Mouse (Mus musculus) CH12.LX (cell line): ENCODE measurements at regions not wholly inside any gene's neighbourhood (a gene's known extent, or its start where the extent isn't known, plus 50 kb on each side); places are given as distances from the start of the nearest gene placed in this dataset.
A peak's percentile ranks its signal among the peaks of the same experiment; 100 is the strongest.

Source experiments
- DNase-seq: peaks from one replicate; pipeline ENCODE4 v3.0.0-alpha.2; 2013; ENCODE audit errors: extremely low read depth
- H3K27ac ChIP-seq: 2 replicates; pipeline ENCODE4 v1.5.1; 2012; ENCODE audit warnings: low read depth, mild to moderate bottlenecking, control low read depth, moderate library complexity; ENCODE audit not compliant: insufficient read depth
- H3K27me3 ChIP-seq: replicated peaks from 2 replicates; pipeline ENCODE3; 2012; ENCODE audit warnings: inconsistent platforms
- H3K36me3 ChIP-seq, 2 experiments: replicated peaks in 1 of 2; 2 replicates each; pipeline versions ENCODE3 to v1.6.1; 2012; ENCODE audit warnings: inconsistent platforms in 1 of 2, low read length in 1 of 2, mild to moderate bottlenecking in 1 of 2, mixed read lengths in 1 of 2, moderate library complexity in 1 of 2; ENCODE audit not compliant: control insufficient read depth in 1 of 2, insufficient read depth in 1 of 2
- H3K4me1 ChIP-seq, 2 experiments: 2 replicates each; pipeline ENCODE4 v1.6.1; 2012; ENCODE audit warnings: inconsistent platforms in 1 of 2, moderate library complexity in 1 of 2; ENCODE audit not compliant: insufficient read depth in 2 of 2, control insufficient read depth in 1 of 2
- H3K4me2 ChIP-seq: 2 replicates; pipeline ENCODE4 v1.6.1; 2012; ENCODE audit warnings: low read depth, mild to moderate bottlenecking, control low read depth; ENCODE audit not compliant: poor library complexity, insufficient read depth, severe bottlenecking
- H3K4me3 ChIP-seq, 3 experiments: fragments of 150-350 bp in 1 of 3; sonication (generic) in 1 of 3; replicated peaks in 1 of 3; 2 replicates each; pipeline versions ENCODE3 to v1.5.1; 2011 to 2012; ENCODE audit warnings: low read depth in 2 of 3, low read length in 2 of 3, mild to moderate bottlenecking in 2 of 3, moderate library complexity in 2 of 3, control low read depth in 1 of 3, improper control_type of control experiment in 1 of 3, inconsistent platforms in 1 of 3, mixed read lengths in 1 of 3; ENCODE audit not compliant: poor library complexity in 1 of 3
- H3K79me2 ChIP-seq: replicated peaks from 2 replicates; pipeline ENCODE4 v1.6.1; 2012; ENCODE audit warnings: mild to moderate bottlenecking, moderate library complexity; ENCODE audit not compliant: control insufficient read depth, poor library complexity, insufficient read depth, severe bottlenecking; ENCODE audit errors: extremely low read depth
- H3K9ac ChIP-seq: 2 replicates; pipeline ENCODE4 v1.6.1; 2012; ENCODE audit warnings: low read depth, mild to moderate bottlenecking, control low read depth, moderate library complexity; ENCODE audit not compliant: insufficient read depth
- H3K9me3 ChIP-seq: replicated peaks from 2 replicates; pipeline ENCODE3; 2012; ENCODE audit warnings: low read length, inconsistent platforms, mixed read lengths
- BHLHE40 ChIP-seq: IDR thresholded peaks from 2 replicates; pipeline ENCODE4 v1.6.1; 2011; ENCODE audit warnings: mild to moderate bottlenecking, low read depth, low read length, improper control_type of control experiment
- CHD2 ChIP-seq: IDR thresholded peaks from 2 replicates; pipeline ENCODE4 v1.6.1; 2011; ENCODE audit warnings: low read length, improper control_type of control experiment
- ETS1 ChIP-seq: conservative IDR thresholded peaks from 2 replicates; pipeline ENCODE4 v1.6.1; 2012; ENCODE audit warnings: low read depth, mild to moderate bottlenecking, inconsistent platforms, low read length, improper control_type of control experiment, moderate library complexity
- HCFC1 ChIP-seq: IDR thresholded peaks from 2 replicates; pipeline ENCODE4 v1.6.1; 2012; ENCODE audit warnings: low read depth, mild to moderate bottlenecking, inconsistent platforms, low read length, improper control_type of control experiment
- KAT2A ChIP-seq: IDR thresholded peaks from 2 replicates; pipeline ENCODE4 v1.6.1; 2012; ENCODE audit warnings: low read length, improper control_type of control experiment, inconsistent platforms; ENCODE audit not compliant: insufficient replicate concordance
- MAZ ChIP-seq: IDR thresholded peaks from 2 replicates; pipeline ENCODE4 v1.6.1; 2012; ENCODE audit warnings: low read depth, mild to moderate bottlenecking, inconsistent platforms, low read length, improper control_type of control experiment, moderate library complexity
- MEF2A ChIP-seq: IDR thresholded peaks from 2 replicates; pipeline ENCODE4 v1.6.1; 2014; ENCODE audit warnings: low read depth, mild to moderate bottlenecking, inconsistent platforms, low read length, improper control_type of control experiment, borderline replicate concordance
- NRF1 ChIP-seq: IDR thresholded peaks from 2 replicates; pipeline ENCODE4 v1.6.1; 2014; ENCODE audit warnings: low read depth, mild to moderate bottlenecking, inconsistent platforms, low read length, improper control_type of control experiment, moderate library complexity
- POLR2AphosphoS2 ChIP-seq: IDR thresholded peaks from 2 replicates; pipeline ENCODE4 v1.6.1; 2011; ENCODE audit warnings: low read depth, low read length, improper control_type of control experiment
- SIN3A ChIP-seq: IDR thresholded peaks from 2 replicates; pipeline ENCODE4 v1.6.1; 2012; ENCODE audit warnings: low read length, improper control_type of control experiment, inconsistent platforms
- UBTF ChIP-seq: IDR thresholded peaks from 2 replicates; pipeline ENCODE4 v1.6.1; 2012; ENCODE audit warnings: low read depth, mild to moderate bottlenecking, inconsistent platforms, low read length, improper control_type of control experiment, moderate library complexity
- ZNF384 ChIP-seq: IDR thresholded peaks from 2 replicates; pipeline ENCODE4 v1.6.1; 2012; ENCODE audit warnings: low read depth, low read length, improper control_type of control experiment, inconsistent platforms
- dilution Hi-C: fragments of 300-500 bp; cut with MboI; formaldehyde crosslinking; loops from 2 replicates; pipeline ENCODE4 v1.14.3; 2020; ENCODE audit warnings: low sequenced_read_pairs; ENCODE audit not compliant: extremely low pct_unique_long_range_greater_than_20kb, extremely low pct_ligation_motif_present
- in situ Hi-C: fragments of 300-500 bp; cut with MboI; formaldehyde crosslinking; loops from 3 replicates; pipeline ENCODE4 v1.14.3; 2019; ENCODE audit warnings: low sequenced_read_pairs, low pct_ligation_motif_present, low pct_unique_long_range_greater_than_20kb, mixed read lengths

GRCm38 (mm10) chr10:84137019-84137658 is 303.3 kb downstream of the Nuak1 start:
- dilution Hi-C loops: no loop called here
- no peak for TF ChIP-seq UBTF
- no peak for TF ChIP-seq CHD2
- no peak for TF ChIP-seq ETS1
- TF ChIP-seq ZNF384: no peak
- TF ChIP-seq NRF1: no peak
- TF ChIP-seq, all 38 proteins: peak for 0
- in situ Hi-C loops: no loop called here
- Histone ChIP-seq H3K4me2 (no peak overlapping the region), H3K79me2 (no peaks in the 10 kb centered on the region), H3K4me1 (no peaks in the 10 kb centered on the region), H3K36me3 (no peaks in the 10 kb centered on the region), H3K27ac (no peak overlapping the region), H3K9ac (no peak overlapping the region), H3K4me3 (no peak overlapping the region), H3K27me3 (no peaks in the 10 kb centered on the region), H3K9me3 (no peaks in the 10 kb centered on the region)
- DNase-seq: no peak

GRCm38 (mm10) chr10:84142741-84143454 is 297.5 kb downstream of the Nuak1 start:
- peaks cover 14 to 37% of the 10 kb centered on the region in 2 experiments for H3K4me1 ChIP-seq
- H3K36me3 ChIP-seq: no peaks in the 10 kb centered on the region
- peak; percentile 3 for DNase-seq
- H3K4me2 ChIP-seq: peak overlapping the region; percentile 44; the same call in 1 of the 2 replicates
- H3K27ac ChIP-seq: no peak overlapping the region
- in situ Hi-C loops (no loop called here), dilution Hi-C loops (no loop called here)
- H3K9me3 ChIP-seq: peaks cover 3% of the 10 kb centered on the region
- no peaks in the 10 kb centered on the region for H3K79me2 ChIP-seq
- no peak overlapping the region for H3K4me3 ChIP-seq
- no peak for TF ChIP-seq SIN3A
- TF ChIP-seq BHLHE40: peak; percentile 37; the same call in 1 of the 2 replicates
- TF ChIP-seq HCFC1: no peak
- TF ChIP-seq MAZ: no peak
- TF ChIP-seq MEF2A: no peak
- no peak for TF ChIP-seq KAT2A
- TF ChIP-seq POLR2AphosphoS2: no peak
- TF ChIP-seq UBTF: no peak
- no peak overlapping the region for H3K9ac ChIP-seq
- no peaks in the 10 kb centered on the region for H3K27me3 ChIP-seq
